Mouse (Mus musculus) neural tube, embryonic 13.5 days (tissue): ENCODE measurements around the gene Prkce. TPM values are rescaled to one million over a fixed set of nuclear protein-coding genes. Genes with fewer than 3 reads are reported as not detected.

ENCODE experiments used
- ATAC-seq: fragments of 200-750 bp; cut with Nextera tagmentation; 2 replicates; pipeline ENCODE4 v1.8.0; 2017; ENCODE audit warnings: low read depth, mild to moderate bottlenecking, moderate TSS enrichment, moderate library complexity
- H3K27ac ChIP-seq: fragments of 300-500 bp; sonication (generic); replicated peaks from 2 replicates; pipeline ENCODE4 v1.5.1; 2015; ENCODE audit warnings: moderate library complexity, mild to moderate bottlenecking, inconsistent platforms
- H3K27me3 ChIP-seq: fragments of 300-500 bp; sonication (generic); 2 replicates; pipeline ENCODE4 v1.6.1; 2015; ENCODE audit warnings: mild to moderate bottlenecking, inconsistent platforms
- H3K36me3 ChIP-seq: fragments of 300-500 bp; sonication (generic); 2 replicates; pipeline ENCODE4 v1.6.1; 2015; ENCODE audit warnings: mild to moderate bottlenecking, inconsistent platforms
- H3K4me1 ChIP-seq: fragments of 300-500 bp; sonication (generic); replicated peaks from 2 replicates; pipeline ENCODE4 v1.6.1; 2015; ENCODE audit warnings: inconsistent platforms
- H3K4me2 ChIP-seq: fragments of 300-500 bp; sonication (generic); 2 replicates; pipeline ENCODE4 v1.6.1; 2015; ENCODE audit warnings: inconsistent platforms, mild to moderate bottlenecking, moderate library complexity
- H3K4me3 ChIP-seq: fragments of 300-500 bp; sonication (generic); 2 replicates; pipeline ENCODE4 v1.5.1; 2015; ENCODE audit warnings: mild to moderate bottlenecking, inconsistent platforms
- H3K9ac ChIP-seq: fragments of 300-500 bp; sonication (generic); 2 replicates; pipeline ENCODE4 v1.6.1; 2015; ENCODE audit warnings: moderate library complexity, mild to moderate bottlenecking, inconsistent platforms
- H3K9me3 ChIP-seq: fragments of 300-500 bp; sonication (generic); 2 replicates; pipeline ENCODE4 v1.6.1; 2016; ENCODE audit warnings: inconsistent platforms
- WGBS: fragments of 180-500 bp; shearing (Covaris S2); methylation state at CpG from one replicate; pipeline ENCODE4 v1.1.7; 2015; 5-methylcytosine and 5-hydroxymethylcytosine counted together
- polyA plus RNA-seq: library from polyadenylated mRNA; unstranded; fragments of >200 nt; fragmentation: Nextera tagmentation; extraction: Ambion mirVana; gene quantifications from 2 replicates; pipeline ENCODE4 v1.2.1, GENCODE M21; 2015

The Prkce gene
- polyA plus RNA-seq, 1 experiment from 2014 or later, result 27.7 TPM

- peaks cover 37% of the 10 kb centered on the region for H3K4me1 ChIP-seq
These were observed 253.2 kb downstream of the Prkce start for GRCm38 (mm10) chr17:86420646-86421338.

GRCm38 (mm10) chr17:86422023-86422422 lies 254.4 kb downstream of the Prkce start:
- H3K27ac ChIP-seq, result no peak overlapping the region

More at GRCm38 (mm10) chr17:86420646-86421338, 253.2 kb downstream of the Prkce start:
- no peaks in the 10 kb centered on the region for H3K9me3 ChIP-seq
- 81% methylated on average over 10 of the region's 10 CpGs for WGBS
- no peak overlapping the region for H3K9ac ChIP-seq
- no peaks in the 10 kb centered on the region for H3K36me3 ChIP-seq
- H3K4me2 ChIP-seq, result no peak overlapping the region
- H3K27ac ChIP-seq, result no peak overlapping the region
- no peak for ATAC-seq
- H3K4me3 ChIP-seq, result no peak overlapping the region
- H3K27me3 ChIP-seq, result no peaks in the 10 kb centered on the region

GRCm38 (mm10) chr17:86429877-86430276 lies 262.3 kb downstream of the Prkce start:
- H3K4me2 ChIP-seq, result no peak overlapping the region
- WGBS, result 87% methylated on average over 6 of the region's 6 CpGs
- no peak for ATAC-seq
- H3K9ac ChIP-seq, result no peak overlapping the region
- H3K9me3 ChIP-seq, result no peaks in the 10 kb centered on the region
- H3K27ac ChIP-seq, result no peak overlapping the region
- no peaks in the 10 kb centered on the region for H3K27me3 ChIP-seq
- H3K4me1 ChIP-seq, result no peaks in the 10 kb centered on the region; the same call in 1 of the 2 replicates
- H3K36me3 ChIP-seq, result no peaks in the 10 kb centered on the region
- no peak overlapping the region for H3K4me3 ChIP-seq

More at GRCm38 (mm10) chr17:86422023-86422422, 254.4 kb downstream of the Prkce start:
- H3K4me3 ChIP-seq, result no peak overlapping the region
- H3K36me3 ChIP-seq, result no peaks in the 10 kb centered on the region
- H3K9me3 ChIP-seq, result no peaks in the 10 kb centered on the region
- ATAC-seq, result no peak
- H3K4me1 ChIP-seq, result peaks cover 25% of the 10 kb centered on the region
- no peak overlapping the region for H3K9ac ChIP-seq
- no peak overlapping the region for H3K4me2 ChIP-seq
- WGBS, result 83% methylated on average over 4 of the region's 4 CpGs
- no peaks in the 10 kb centered on the region for H3K27me3 ChIP-seq

- H3K4me1 ChIP-seq, result peaks cover 8% of the 10 kb centered on the region; the same call in 1 of the 2 replicates
- no peaks in the 10 kb centered on the region for H3K9me3 ChIP-seq
- H3K4me3 ChIP-seq, result no peak overlapping the region
- no peaks in the 10 kb centered on the region for H3K36me3 ChIP-seq
- H3K9ac ChIP-seq, result no peak overlapping the region
- WGBS, result 71% methylated on average over 2 of the region's 2 CpGs
- no peaks in the 10 kb centered on the region for H3K27me3 ChIP-seq
- H3K27ac ChIP-seq, result no peak overlapping the region
- no peak overlapping the region for H3K4me2 ChIP-seq
- ATAC-seq, result no peak
These were observed 265.5 kb downstream of the Prkce start for GRCm38 (mm10) chr17:86433117-86433516.

- Histone ChIP-seq H3K27me3 (no peaks in the 10 kb centered on the region), H3K9me3 (no peaks in the 10 kb centered on the region), H3K27ac (no peak overlapping the region), H3K4me3 (no peak overlapping the region), H3K4me2 (no peak overlapping the region), H3K9ac (no peak overlapping the region), H3K36me3 (no peaks in the 10 kb centered on the region), H3K4me1 (peaks cover 10% of the 10 kb centered on the region; the same call in 1 of the 2 replicates)
- ATAC-seq, result no peak
- WGBS, result 90% methylated on average over 11 of the region's 11 CpGs
These were observed 266.2 kb downstream of the Prkce start for GRCm38 (mm10) chr17:86433813-86434212.

GRCm38 (mm10) chr17:86434781-86435180 lies 267.2 kb downstream of the Prkce start:
- 53% methylated on average over 2 of the region's 2 CpGs for WGBS
- Histone ChIP-seq H3K27ac (no peak overlapping the region), H3K9me3 (no peaks in the 10 kb centered on the region), H3K27me3 (no peaks in the 10 kb centered on the region), H3K4me1 (peaks cover 10% of the 10 kb centered on the region; the same call in 1 of the 2 replicates), H3K36me3 (no peaks in the 10 kb centered on the region), H3K4me3 (no peak overlapping the region), H3K9ac (no peak overlapping the region), H3K4me2 (no peak overlapping the region)
- ATAC-seq, result no peak

GRCm38 (mm10) chr17:86435570-86435969 lies 268.0 kb downstream of the Prkce start:
- no peak for ATAC-seq
- Histone ChIP-seq H3K9ac (no peak overlapping the region), H3K4me2 (no peak overlapping the region), H3K4me1 (peaks cover 10% of the 10 kb centered on the region; the same call in 1 of the 2 replicates), H3K27me3 (no peaks in the 10 kb centered on the region), H3K4me3 (no peak overlapping the region), H3K9me3 (no peaks in the 10 kb centered on the region), H3K27ac (no peak overlapping the region), H3K36me3 (no peaks in the 10 kb centered on the region)
- WGBS, result 96% methylated on average over 1 of the region's 1 CpGs

- Histone ChIP-seq H3K9me3 (no peaks in the 10 kb centered on the region), H3K4me1 (peaks cover 10% of the 10 kb centered on the region; the same call in 1 of the 2 replicates), H3K4me2 (no peak overlapping the region), H3K9ac (no peak overlapping the region), H3K27ac (no peak overlapping the region), H3K27me3 (no peaks in the 10 kb centered on the region), H3K4me3 (no peak overlapping the region), H3K36me3 (no peaks in the 10 kb centered on the region)
- WGBS, result 100% methylated on average over 2 of the region's 2 CpGs
- no peak for ATAC-seq
These were observed 268.4 kb downstream of the Prkce start for GRCm38 (mm10) chr17:86435984-86436383.

- ATAC-seq, result no peak
- no peaks in the 10 kb centered on the region for H3K27me3 ChIP-seq
- WGBS, result 90% methylated on average over 12 of the region's 12 CpGs
- H3K4me2 ChIP-seq, result no peak overlapping the region
- H3K9me3 ChIP-seq, result no peaks in the 10 kb centered on the region
- H3K27ac ChIP-seq, result no peak overlapping the region
- no peaks in the 10 kb centered on the region for H3K36me3 ChIP-seq
- no peak overlapping the region for H3K4me3 ChIP-seq
- no peak overlapping the region for H3K9ac ChIP-seq
- H3K4me1 ChIP-seq, result peaks cover 10% of the 10 kb centered on the region; the same call in 1 of the 2 replicates
These were observed 269.2 kb downstream of the Prkce start for GRCm38 (mm10) chr17:86436583-86437370.

GRCm38 (mm10) chr17:86437516-86438277 lies 270.1 kb downstream of the Prkce start:
- Histone ChIP-seq H3K27ac (no peak overlapping the region), H3K4me1 (peaks cover 10% of the 10 kb centered on the region; the same call in 1 of the 2 replicates), H3K9ac (no peak overlapping the region), H3K27me3 (no peaks in the 10 kb centered on the region), H3K4me2 (no peak overlapping the region), H3K4me3 (no peak overlapping the region), H3K9me3 (no peaks in the 10 kb centered on the region), H3K36me3 (no peaks in the 10 kb centered on the region)
- whole genome bisulfite sequencing, result 78% methylated on average over 20 of the region's 20 CpGs
- ATAC-seq, result no peak

- Histone ChIP-seq H3K27me3 (no peaks in the 10 kb centered on the region), H3K36me3 (no peaks in the 10 kb centered on the region), H3K9ac (no peak overlapping the region), H3K27ac (no peak overlapping the region), H3K4me3 (no peak overlapping the region), H3K4me2 (no peak overlapping the region), H3K4me1 (peaks cover 10% of the 10 kb centered on the region; the same call in 1 of the 2 replicates), H3K9me3 (no peaks in the 10 kb centered on the region)
- WGBS, result 89% methylated on average over 3 of the region's 3 CpGs
- no peak for ATAC-seq
These were observed 270.7 kb downstream of the Prkce start for GRCm38 (mm10) chr17:86438278-86438661.

GRCm38 (mm10) chr17:86438763-86439162 lies 271.2 kb downstream of the Prkce start:
- H3K9me3 ChIP-seq, result no peaks in the 10 kb centered on the region
- WGBS, result 84% methylated on average over 5 of the region's 5 CpGs
- no peak overlapping the region for H3K9ac ChIP-seq
- H3K4me3 ChIP-seq, result no peak overlapping the region
- H3K36me3 ChIP-seq, result no peaks in the 10 kb centered on the region
- H3K4me2 ChIP-seq, result no peak overlapping the region
- no peaks in the 10 kb centered on the region for H3K27me3 ChIP-seq
- H3K27ac ChIP-seq, result no peak overlapping the region
- ATAC-seq, result no peak
- H3K4me1 ChIP-seq, result peaks cover 10% of the 10 kb centered on the region; the same call in 1 of the 2 replicates
